1 mouse cellular context compared by ENCODE assay signal in the genomic region with DNA sequence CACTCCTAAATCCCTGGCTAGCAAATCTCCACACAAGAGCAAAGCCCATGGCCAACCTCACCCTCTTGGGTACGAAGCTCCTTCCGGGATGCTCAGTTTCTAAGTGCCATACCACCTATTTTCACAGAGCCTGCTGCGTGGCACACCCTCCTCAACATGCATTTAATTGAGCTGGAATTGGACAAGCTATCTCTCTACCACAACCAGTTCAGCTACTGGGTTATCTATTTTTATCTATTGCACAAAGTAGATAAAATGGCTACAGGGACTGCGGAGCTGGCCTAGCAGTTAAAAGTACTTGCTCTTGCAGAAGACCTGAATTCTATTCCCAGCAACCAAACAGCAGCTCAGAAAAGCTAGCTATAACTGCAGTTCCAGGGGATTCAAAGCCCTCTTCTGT.
TF ChIP-seq lines count a peak whose summit lies in the region.

No protein-coding gene starts in this region.

TF ChIP-seq in MEL, 35 proteins besides CTCF, POLR2A, EP300 and RAD21 (continued from another document):
- TF ChIP-seq ZMIZ1 (IDR thresholded peaks at IDR 0.05; ENCODE audit: low read depth, low read length), result no peak
- no peak for TF ChIP-seq MAX (IDR thresholded peaks at IDR 0.05; ENCODE audit: low read length)
- TF ChIP-seq BHLHE40 (IDR thresholded peaks at IDR 0.05; ENCODE audit: borderline replicate concordance, low read depth, low read length), result no peak
- TF ChIP-seq MXI1 (IDR thresholded peaks at IDR 0.05; ENCODE audit: low read depth, low read length), result no peak
- TF ChIP-seq TAL1 (IDR thresholded peaks at IDR 0.05; ENCODE audit: low read length), result no peak
- TF ChIP-seq GATA1 (IDR thresholded peaks at IDR 0.05; ENCODE audit: low read depth, low read length), result peak; percentile 81
